Mouse (Mus musculus): Measurements from ENCODE around the gene Prcp. TPM values are rescaled to one million over a fixed set of nuclear protein-coding genes. Genes with fewer than 3 reads are reported as not detected.

Gene Prcp
- total and polyA plus RNA-seq, 3 experiments = 40.3 to 48.4 TPM; not detected in 1

- TF ChIP-seq CHD1 (IDR thresholded peaks at IDR 0.05; ENCODE audit: low read depth, low read length) = no peak
- no peak for TF ChIP-seq TBP (IDR thresholded peaks at IDR 0.05; ENCODE audit: low read depth, low read length)
- no peak for TF ChIP-seq GABPA (IDR thresholded peaks at IDR 0.05; ENCODE audit: low read depth, low read length)
Observed at GRCm38 (mm10) chr7:92874116-92874675, at the start of gene Prcp, which contains the start of gene Ddias (continued).

- H3K4me3 ChIP-seq (ENCODE audit: control insufficient read depth in 1 of 2, insufficient read depth in 1 of 2, low read depth in 2 of 2, low read length in 2 of 2) = no peak overlapping the region
- H3K4me1 ChIP-seq (ENCODE audit: control insufficient read depth in 1 of 2, insufficient read depth in 2 of 2, low read length in 2 of 2) = no peaks in the 10 kb centered on the region
- no peak overlapping the region for H3K27ac ChIP-seq (ENCODE audit: control insufficient read depth, low read depth, low read length)
- no peaks in the 10 kb centered on the region; a peak in 1 of 4 replicates for H3K27me3 ChIP-seq (ENCODE audit: control insufficient read depth in 1 of 2, insufficient read depth in 2 of 2, low read length in 2 of 2)
- no peak for TF ChIP-seq EP300 (IDR thresholded peaks at IDR 0.05; ENCODE audit: low read depth in 1 of 2, low read length in 2 of 2)
- TF ChIP-seq MEF2A (IDR thresholded peaks at IDR 0.05; ENCODE audit: extremely low read depth, insufficient replicate concordance, low read depth, low read length, poor library complexity, severe bottlenecking) = no peak
- TF ChIP-seq KAT2A (conservative IDR thresholded peaks at IDR 0.05; ENCODE audit: low read depth, low read length) = no peak
- no peak for TF ChIP-seq MYB (IDR thresholded peaks at IDR 0.05; ENCODE audit: low read depth, low read length)
- TF ChIP-seq GABPA (IDR thresholded peaks at IDR 0.05; ENCODE audit: low read depth, low read length) = no peak
- no peak for TF ChIP-seq POLR2AphosphoS5 (IDR thresholded peaks at IDR 0.05; ENCODE audit: borderline replicate concordance, low read depth, low read length)
- no peak for TF ChIP-seq SMC3 (IDR thresholded peaks at IDR 0.05; ENCODE audit: low read depth, low read length)
- TF ChIP-seq ETS1 (IDR thresholded peaks at IDR 0.05; ENCODE audit: low read depth, low read length) = no peak
- H3K36me3 ChIP-seq (ENCODE audit: control insufficient read depth in 1 of 2, insufficient read depth in 2 of 2, low read length in 2 of 2) = no peaks in the 10 kb centered on the region
- H3K9ac ChIP-seq (ENCODE audit: control insufficient read depth, low read depth, low read length, poor library complexity, severe bottlenecking) = no peak overlapping the region
- H3K9me3 ChIP-seq (replicated peaks; ENCODE audit: insufficient read depth, low read length) = no peaks in the 10 kb centered on the region
- H3K79me2 ChIP-seq (ENCODE audit: control insufficient read depth, insufficient read depth, low read length, poor library complexity) = no peaks in the 10 kb centered on the region
- DNase-seq (ENCODE audit: low read depth, low spot score) = no peak
Observed at GRCm38 (mm10) chr7:92826248-92826647, 48.0 kb upstream of the Prcp start.

- Histone ChIP-seq H3K9ac (ENCODE audit: control insufficient read depth, low read depth, low read length, poor library complexity, severe bottlenecking) (no peak overlapping the region), H3K36me3 (ENCODE audit: control insufficient read depth in 1 of 2, insufficient read depth in 2 of 2, low read length in 2 of 2) (no peaks in the 10 kb centered on the region), H3K4me1 (ENCODE audit: control insufficient read depth in 1 of 2, insufficient read depth in 2 of 2, low read length in 2 of 2) (no peaks in the 10 kb centered on the region), H3K9me3 (replicated peaks; ENCODE audit: insufficient read depth, low read length) (no peaks in the 10 kb centered on the region), H3K4me3 (ENCODE audit: control insufficient read depth in 1 of 2, insufficient read depth in 1 of 2, low read depth in 2 of 2, low read length in 2 of 2) (no peak overlapping the region), H3K27ac (ENCODE audit: control insufficient read depth, low read depth, low read length) (no peak overlapping the region), H3K27me3 (ENCODE audit: control insufficient read depth in 1 of 2, insufficient read depth in 2 of 2, low read length in 2 of 2) (no peaks in the 10 kb centered on the region; a peak in 1 of 4 replicates), H3K79me2 (ENCODE audit: control insufficient read depth, insufficient read depth, low read length, poor library complexity) (no peaks in the 10 kb centered on the region)
- no peak for TF ChIP-seq MXI1 (IDR thresholded peaks at IDR 0.05; ENCODE audit: low read depth, low read length)
- TF ChIP-seq ELF1 (IDR thresholded peaks at IDR 0.05; ENCODE audit: low read depth, low read length) = no peak
- TF ChIP-seq ZNF384 (IDR thresholded peaks at IDR 0.05; ENCODE audit: low read depth, low read length) = no peak
- no peak for TF ChIP-seq ZMIZ1 (IDR thresholded peaks at IDR 0.05; ENCODE audit: low read depth, low read length)
- TF ChIP-seq CHD2 (IDR thresholded peaks at IDR 0.05; ENCODE audit: low read length) = no peak
- TF ChIP-seq TCF12 (IDR thresholded peaks at IDR 0.05; ENCODE audit: low read depth, low read length) = no peak
- TF ChIP-seq USF2 (IDR thresholded peaks at IDR 0.05; ENCODE audit: borderline replicate concordance in 1 of 2, insufficient read depth in 1 of 2, low read depth in 1 of 2, low read length in 2 of 2) = no peak
- TF ChIP-seq NRF1 (IDR thresholded peaks at IDR 0.05; ENCODE audit: insufficient read depth, low read depth, low read length, poor library complexity, severe bottlenecking) = no peak
- TF ChIP-seq GABPA (IDR thresholded peaks at IDR 0.05; ENCODE audit: low read depth, low read length) = no peak
- TF ChIP-seq USF1 (IDR thresholded peaks at IDR 0.05; ENCODE audit: low read depth, low read length) = no peak
- TF ChIP-seq SMC3 (IDR thresholded peaks at IDR 0.05; ENCODE audit: low read depth, low read length) = no peak
- no peak for TF ChIP-seq MAZ (IDR thresholded peaks at IDR 0.05; ENCODE audit: low read depth, low read length)
- no peak for TF ChIP-seq BHLHE40 (IDR thresholded peaks at IDR 0.05; ENCODE audit: borderline replicate concordance, low read depth, low read length)
- TF ChIP-seq ZC3H11A (IDR thresholded peaks at IDR 0.05; ENCODE audit: low read depth, low read length) = no peak
- no peak for DNase-seq (ENCODE audit: low read depth, low spot score)
Observed at GRCm38 (mm10) chr7:92827981-92828380, 46.3 kb upstream of the Prcp start.
